Mouse (Mus musculus): ENCODE measurements around the gene Serpinb9b. TPM values are rescaled to one million over a fixed set of nuclear protein-coding genes. Genes with fewer than 3 reads are reported as not detected.

The Serpinb9b gene
- total and polyA plus RNA-seq, 2 experiments from 2014 or later: 0.13 TPM; not detected in 1

DNA sequence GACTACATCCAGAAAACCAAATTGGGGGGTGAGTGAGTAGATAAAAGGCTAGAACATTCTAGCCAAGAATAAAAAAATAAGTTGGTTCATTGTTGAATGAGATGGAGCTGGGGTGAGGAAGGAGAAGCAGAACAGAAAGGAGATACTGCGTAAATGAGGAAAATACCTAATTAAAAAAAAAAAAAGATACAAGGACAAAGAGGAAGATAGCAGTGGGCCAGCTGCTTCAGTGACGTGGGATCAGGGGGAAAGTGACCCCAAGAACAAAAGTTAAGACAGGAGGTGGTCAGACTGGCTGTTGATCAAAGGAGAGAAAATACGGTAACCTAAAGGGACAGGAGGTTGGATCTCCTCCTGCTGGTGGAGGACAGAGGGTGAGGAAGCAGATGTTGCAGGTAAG lies 24.3 kb upstream of the Serpinb9b start, which contains the start of gene Serpinb9:
Gene Serpinb9 (plus strand): TSS at position 301 of the 400 bp plus-strand sequence.
- H3K36me3 ChIP-seq (ENCODE audit: insufficient read depth, low read length): no peaks in the 10 kb centered on the region
- no peaks in the 10 kb centered on the region for H3K4me1 ChIP-seq (ENCODE audit: insufficient read depth, low read length)
- no peak within 1 kb of the TSS for H3K4me3 ChIP-seq (ENCODE audit: low read length)
- H3K27ac ChIP-seq: peak within 1 kb of the TSS; percentile 68
- H3K9me3 ChIP-seq (ENCODE audit: low read length): no peaks in the 10 kb centered on the region
- ATAC-seq (no peak), DNase-seq (ENCODE audit: low spot score) (no peak)
- no peaks in the 10 kb centered on the region for H3K27me3 ChIP-seq (ENCODE audit: insufficient read depth, low read length)
- peak within 1 kb of the TSS; percentile 54 for H3K4me2 ChIP-seq (ENCODE audit: low read depth, low read length)
- no peak for TF ChIP-seq CTCF (IDR thresholded peaks at IDR 0.05; ENCODE audit: low read depth)
- 83% methylated on average over 3 of the region's 3 CpGs for WGBS
- H3K9ac ChIP-seq (replicated peaks; ENCODE audit: low read length): no peak within 1 kb of the TSS

DNA sequence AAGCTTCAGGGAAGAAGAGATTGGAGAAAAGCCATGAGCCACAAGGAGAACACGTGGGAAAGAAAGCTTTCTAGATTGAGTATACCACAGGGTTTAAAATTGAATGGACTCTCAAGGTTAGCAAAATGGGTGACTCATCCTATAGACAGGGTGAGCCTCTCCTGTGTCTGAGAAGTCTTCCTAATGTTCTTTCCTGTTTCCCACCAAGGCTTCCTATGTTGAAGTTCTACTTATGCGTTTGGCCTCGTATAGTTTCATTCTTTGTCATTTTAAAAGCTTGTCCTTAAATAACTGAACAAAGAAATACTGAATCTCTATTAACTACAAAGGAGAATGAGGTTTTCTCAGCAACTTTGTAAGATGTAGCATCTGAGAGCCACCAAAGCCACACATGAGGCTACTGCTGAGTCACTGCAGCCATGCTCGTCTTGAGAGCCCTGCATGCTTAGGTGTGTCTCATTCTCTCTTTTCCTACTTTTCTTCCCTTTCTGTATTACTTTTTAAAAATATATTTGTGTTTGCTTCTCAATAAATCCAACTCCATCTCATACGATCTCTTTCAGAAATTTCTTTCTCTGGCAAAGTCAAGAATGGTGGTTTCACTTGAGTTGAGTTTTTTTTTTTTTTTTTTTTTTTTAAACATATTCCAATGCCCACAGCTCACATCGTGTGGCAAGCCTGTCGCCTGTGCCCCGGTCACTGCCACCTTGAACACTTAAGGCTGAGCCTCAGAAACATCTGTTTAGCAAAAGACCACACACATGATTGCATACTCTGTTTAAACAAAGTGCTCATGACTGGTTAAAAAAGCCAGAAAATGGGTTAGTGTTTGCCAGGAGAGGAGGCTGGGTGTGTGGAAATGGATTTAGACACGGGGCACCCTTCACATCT lies 23.4 kb upstream of the Serpinb9b start:
- Histone ChIP-seq H3K27ac (peak overlapping the region; percentile 68), H3K27me3 (ENCODE audit: insufficient read depth, low read length) (no peaks in the 10 kb centered on the region), H3K9me3 (ENCODE audit: low read length) (no peaks in the 10 kb centered on the region), H3K4me2 (ENCODE audit: low read depth, low read length) (peak overlapping the region; percentile 54), H3K4me3 (ENCODE audit: low read length) (peak overlapping the region; percentile 25), H3K36me3 (ENCODE audit: insufficient read depth, low read length) (no peaks in the 10 kb centered on the region), H3K4me1 (ENCODE audit: insufficient read depth, low read length) (no peaks in the 10 kb centered on the region), H3K9ac (replicated peaks; ENCODE audit: low read length) (peak overlapping the region; percentile 44)
- 65% methylated on average over 9 of the region's 9 CpGs for WGBS
- DNase-seq (ENCODE audit: low spot score): no peak
- no peak for TF ChIP-seq CTCF (IDR thresholded peaks at IDR 0.05; ENCODE audit: low read depth)
- ATAC-seq: 0 out of 2 replicates have a peak, but pooled peaks have one; percentile 38

DNA sequence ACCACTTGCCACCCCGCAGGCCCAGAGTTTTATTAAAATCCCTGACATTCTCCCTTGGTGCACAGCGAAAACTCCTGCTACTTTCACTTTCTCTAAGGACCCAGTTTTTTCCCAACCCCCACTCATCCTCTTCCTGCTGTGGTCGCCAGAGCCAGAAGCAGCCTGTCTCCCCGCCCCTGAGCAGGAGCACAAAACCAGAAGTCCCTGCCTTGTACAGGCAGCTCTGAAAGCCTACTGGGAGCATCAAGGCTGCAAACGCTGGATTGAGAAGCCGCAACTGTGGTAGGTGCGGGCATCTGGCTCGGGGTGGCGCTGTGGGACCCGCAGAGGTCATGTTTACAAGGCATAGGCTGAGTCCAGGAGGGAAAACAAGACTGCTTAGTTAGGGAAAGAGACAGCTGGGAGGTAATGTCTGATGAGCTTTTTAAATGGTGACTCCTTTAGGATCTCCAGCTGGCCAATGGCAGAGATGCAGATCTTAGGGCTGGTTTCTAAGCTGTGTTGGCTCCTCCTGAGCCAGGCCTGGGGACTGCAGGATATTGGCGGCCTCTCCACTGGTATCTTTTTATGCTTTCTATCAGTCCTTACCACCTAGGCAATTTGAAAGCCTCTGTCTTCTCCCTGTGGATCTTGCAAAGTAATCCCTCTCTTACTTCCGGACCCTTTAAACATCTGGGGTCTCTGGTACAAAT lies 22.7 kb upstream of the Serpinb9b start:
- peak; percentile 80 for DNase-seq (ENCODE audit: low spot score)
- Histone ChIP-seq H3K9me3 (ENCODE audit: low read length) (no peaks in the 10 kb centered on the region), H3K9ac (replicated peaks; ENCODE audit: low read length) (peak overlapping the region; percentile 44), H3K27ac (peak overlapping the region; percentile 68), H3K27me3 (ENCODE audit: insufficient read depth, low read length) (no peaks in the 10 kb centered on the region), H3K4me2 (ENCODE audit: low read depth, low read length) (peak overlapping the region; percentile 54), H3K4me3 (ENCODE audit: low read length) (peak overlapping the region; percentile 25), H3K36me3 (ENCODE audit: insufficient read depth, low read length) (no peaks in the 10 kb centered on the region), H3K4me1 (ENCODE audit: insufficient read depth, low read length) (no peaks in the 10 kb centered on the region)
- WGBS: 21% methylated on average over 12 of the region's 12 CpGs
- ATAC-seq: peak; percentile 96
- TF ChIP-seq CTCF (IDR thresholded peaks at IDR 0.05; ENCODE audit: low read depth): peak; percentile 77

DNA sequence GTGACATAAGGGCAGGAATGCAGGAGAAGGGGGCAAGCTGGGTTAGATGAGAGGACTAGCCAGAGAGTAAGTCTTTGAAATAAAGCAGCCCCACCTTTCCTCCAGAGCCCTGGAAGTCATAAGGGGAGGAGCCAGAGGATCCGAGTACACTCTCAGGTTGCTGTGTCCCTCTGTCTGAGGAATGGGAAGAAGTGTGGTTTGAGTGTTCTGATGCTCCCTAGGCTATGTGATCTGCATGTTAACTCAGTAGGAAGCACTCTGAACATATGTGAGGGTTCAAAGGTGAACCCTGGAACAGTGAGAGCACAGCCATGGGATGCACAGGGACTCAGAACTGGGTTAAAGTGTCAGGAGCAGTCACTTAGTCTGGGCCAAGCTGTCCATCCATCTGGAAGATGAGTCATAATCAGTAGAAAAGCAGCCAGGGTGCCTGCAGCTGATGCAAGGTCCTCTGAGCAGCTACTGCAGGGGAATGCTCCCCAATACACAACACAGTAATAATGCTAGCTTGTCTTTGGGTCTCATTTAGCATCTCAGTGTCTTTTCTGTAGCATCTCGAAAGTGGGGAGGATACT lies 21.6 kb upstream of the Serpinb9b start:
- WGBS: 66% methylated on average over 2 of the region's 2 CpGs
- Histone ChIP-seq H3K27ac (no peak overlapping the region), H3K36me3 (ENCODE audit: insufficient read depth, low read length) (no peaks in the 10 kb centered on the region), H3K4me2 (ENCODE audit: low read depth, low read length) (no peak overlapping the region; the same call in 1 of the 2 replicates), H3K9me3 (ENCODE audit: low read length) (no peaks in the 10 kb centered on the region), H3K4me3 (ENCODE audit: low read length) (no peak overlapping the region), H3K4me1 (ENCODE audit: insufficient read depth, low read length) (no peaks in the 10 kb centered on the region), H3K9ac (replicated peaks; ENCODE audit: low read length) (no peak overlapping the region), H3K27me3 (ENCODE audit: insufficient read depth, low read length) (no peaks in the 10 kb centered on the region)
- TF ChIP-seq CTCF (IDR thresholded peaks at IDR 0.05; ENCODE audit: low read depth): no peak
- no peak for DNase-seq (ENCODE audit: low spot score)
- no peak for ATAC-seq

DNA sequence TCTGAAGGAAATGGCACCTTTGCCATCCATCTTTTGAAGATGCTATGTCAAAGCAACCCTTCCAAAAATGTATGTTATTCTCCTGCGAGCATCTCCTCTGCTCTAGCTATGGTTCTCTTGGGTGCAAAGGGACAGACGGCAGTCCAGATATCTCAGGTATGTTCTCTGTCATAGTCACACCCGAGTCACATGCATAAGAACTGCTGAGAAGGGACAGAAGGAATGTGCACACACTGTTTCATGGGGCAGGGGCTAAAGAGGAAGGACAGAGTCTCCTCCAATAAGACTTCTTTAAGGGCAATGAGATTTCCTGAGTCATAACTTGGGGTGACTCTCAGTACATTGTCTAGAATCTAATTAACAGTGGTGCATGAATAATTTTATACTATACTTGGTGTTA lies 20.7 kb upstream of the Serpinb9b start:
- Histone ChIP-seq H3K27me3 (ENCODE audit: insufficient read depth, low read length) (no peaks in the 10 kb centered on the region), H3K36me3 (ENCODE audit: insufficient read depth, low read length) (no peaks in the 10 kb centered on the region), H3K27ac (no peak overlapping the region), H3K4me1 (ENCODE audit: insufficient read depth, low read length) (no peaks in the 10 kb centered on the region), H3K4me3 (ENCODE audit: low read length) (no peak overlapping the region), H3K9me3 (ENCODE audit: low read length) (no peaks in the 10 kb centered on the region), H3K4me2 (ENCODE audit: low read depth, low read length) (no peak overlapping the region), H3K9ac (replicated peaks; ENCODE audit: low read length) (no peak overlapping the region)
- DNase-seq (ENCODE audit: low spot score) (no peak), ATAC-seq (no peak)
- WGBS: 84% methylated on average over 3 of the region's 3 CpGs
- no peak for TF ChIP-seq CTCF (IDR thresholded peaks at IDR 0.05; ENCODE audit: low read depth)

DNA sequence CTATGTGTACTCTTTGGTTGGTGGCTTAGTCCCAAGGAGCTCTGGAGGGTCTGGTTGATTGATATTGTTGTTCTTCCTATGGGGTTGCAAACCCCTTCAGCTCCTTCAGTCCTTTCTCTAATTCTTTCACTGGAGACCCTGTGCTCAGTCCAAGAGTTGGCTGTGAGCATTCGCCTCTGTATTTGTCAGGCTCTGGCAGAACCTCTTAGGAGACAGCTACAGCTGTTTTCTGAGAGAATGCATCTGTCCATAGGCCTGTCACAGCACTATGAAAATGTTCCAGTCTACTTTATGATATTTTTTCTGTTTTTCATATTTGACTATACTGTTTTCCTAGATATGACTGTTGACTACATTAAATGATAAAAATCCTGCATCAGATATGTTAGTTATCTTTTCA lies 14.8 kb upstream of the Serpinb9b start:
- Histone ChIP-seq H3K36me3 (ENCODE audit: insufficient read depth, low read length) (no peaks in the 10 kb centered on the region), H3K9me3 (ENCODE audit: low read length) (no peaks in the 10 kb centered on the region), H3K27me3 (ENCODE audit: insufficient read depth, low read length) (no peaks in the 10 kb centered on the region), H3K27ac (no peak overlapping the region), H3K4me1 (ENCODE audit: insufficient read depth, low read length) (no peaks in the 10 kb centered on the region), H3K4me3 (ENCODE audit: low read length) (no peak overlapping the region), H3K9ac (replicated peaks; ENCODE audit: low read length) (no peak overlapping the region), H3K4me2 (ENCODE audit: low read depth, low read length) (no peak overlapping the region)
- no peak for TF ChIP-seq CTCF (IDR thresholded peaks at IDR 0.05; ENCODE audit: low read depth)
- WGBS: 79% methylated on average over 1 of the region's 1 CpGs
- DNase-seq (ENCODE audit: low spot score) (no peak), ATAC-seq (no peak)
